Comparison of ENCODE assay signal across 9 mouse cellular contexts in genomic region chr15:78204053-78204847, GRCm38 (mm10). TPM values are rescaled to one million over a fixed set of nuclear protein-coding genes. Genes with fewer than 3 reads are reported as not detected.
DNase-seq lines count a peak whose midpoint lies in the region; ATAC-seq and TF ChIP-seq lines count a peak whose summit lies in the region.
"Had no signal": no experiment of that assay in that cellular context is flagged by ENCODE, and none has a peak within 500 bp of the region (broad histone marks: within the 10 kb centered on the region; RNA-seq: fewer than 3 reads in every experiment).

No protein-coding gene starts in this region.

- no peak for TF ChIP-seq CTCF in cortical plate, adult 2 months (IDR thresholded peaks at IDR 0.05; ENCODE audit: extremely low read depth, insufficient read depth, low read length)
- TF ChIP-seq CTCF in heart, postnatal 0 days (IDR thresholded peaks at IDR 0.05; ENCODE audit: low read depth), result no peak
- TF ChIP-seq CTCF in testis, adult 2 months (IDR thresholded peaks at IDR 0.05; ENCODE audit: control insufficient read depth, insufficient read depth, insufficient replicate concordance, low read depth, low read length), result no peak

- no peak overlapping the region for H3K27ac ChIP-seq in heart, embryonic 10.5 days
- no peak overlapping the region for H3K27ac ChIP-seq in cortical plate, adult 2 months (ENCODE audit: insufficient read depth, low read length)
- no peak overlapping the region for H3K27ac ChIP-seq in heart, postnatal 0 days (ENCODE audit: low read depth)
- H3K27ac ChIP-seq in midbrain, embryonic 13.5 days, result no peak overlapping the region
- no peak overlapping the region for H3K27ac ChIP-seq in testis, adult 2 months (ENCODE audit: control insufficient read depth, insufficient read depth, low read depth, low read length)

- H3K36me3 ChIP-seq in heart, embryonic 10.5 days, result no peaks in the 10 kb centered on the region
- no peaks in the 10 kb centered on the region for H3K36me3 ChIP-seq in heart, postnatal 0 days (replicated peaks; ENCODE audit: control insufficient read depth, insufficient read depth, low read length)
- no peaks in the 10 kb centered on the region for H3K36me3 ChIP-seq in midbrain, embryonic 13.5 days
- no peaks in the 10 kb centered on the region for H3K36me3 ChIP-seq in testis, adult 2 months (ENCODE audit: control insufficient read depth, insufficient read depth, low read length)
- H3K36me3 ChIP-seq: G1E had no signal

- no peak for DNase-seq in heart, embryonic 10.5 days (ENCODE audit: low spot score)
- no peak for DNase-seq in heart, adult 11 months
- peak; percentile 74 for DNase-seq in Muller cell, postnatal 12 days (ENCODE audit: inconsistent ontology term)
- DNase-seq in heart, postnatal 0 days (ENCODE audit: low spot score), result peak; percentile 29
- peak; percentile 18 for DNase-seq in layer of hippocampus, adult 9-11 months

- TF ChIP-seq POLR2A in cortical plate, adult 2 months (IDR thresholded peaks at IDR 0.05; ENCODE audit: extremely low read depth, insufficient read depth, low read length), result no peak
- TF ChIP-seq POLR2A in testis, adult 2 months (IDR thresholded peaks at IDR 0.05; ENCODE audit: control insufficient read depth, low read depth, low read length), result no peak

- H3K9me3 ChIP-seq in heart, embryonic 10.5 days, result no peaks in the 10 kb centered on the region
- H3K9me3 ChIP-seq in heart, postnatal 0 days (replicated peaks; ENCODE audit: control insufficient read depth, low read length), result no peaks in the 10 kb centered on the region
- peaks cover 5% of the 10 kb centered on the region; the same call in 1 of the 2 replicates for H3K9me3 ChIP-seq in midbrain, embryonic 13.5 days
- H3K9me3 ChIP-seq: G1E had no signal

- H3K27me3 ChIP-seq in heart, embryonic 10.5 days (ENCODE audit: insufficient read depth, poor library complexity, severe bottlenecking), result peaks cover 76% of the 10 kb centered on the region
- H3K27me3 ChIP-seq in heart, postnatal 0 days (ENCODE audit: control insufficient read depth, insufficient read depth, low read length), result peaks cover 59% of the 10 kb centered on the region
- peaks cover 61% of the 10 kb centered on the region for H3K27me3 ChIP-seq in midbrain, embryonic 13.5 days
- no peaks in the 10 kb centered on the region for H3K27me3 ChIP-seq in testis, adult 2 months (ENCODE audit: control insufficient read depth, insufficient read depth, low read length)

- no peak overlapping the region for H3K9ac ChIP-seq in heart, postnatal 0 days (replicated peaks; ENCODE audit: low read depth, low read length)
- H3K9ac ChIP-seq in midbrain, embryonic 13.5 days (replicated peaks), result peak overlapping the region; percentile 58

- peak; percentile 33; the same call in 1 of the 2 replicates for ATAC-seq in heart, postnatal 0 days (ENCODE audit: insufficient read depth, low read depth)
- ATAC-seq in midbrain, embryonic 13.5 days, result peak; percentile 86

- WGBS in heart, embryonic 10.5 days, result 1% methylated on average over 41 of the region's 41 CpGs
- 1% methylated on average over 40 of the region's 41 CpGs for WGBS in heart, postnatal 0 days
- WGBS in midbrain, embryonic 13.5 days, result under 1% methylated on average over 41 of the region's 41 CpGs

- peak overlapping the region; percentile 49 for H3K4me3 ChIP-seq in heart, embryonic 10.5 days
- H3K4me3 ChIP-seq in cortical plate, adult 2 months (ENCODE audit: insufficient read depth, low read length), result peak overlapping the region; percentile 33
- peak overlapping the region; percentile 22; the same call in 1 of the 2 replicates for H3K4me3 ChIP-seq in heart, postnatal 0 days (ENCODE audit: low read depth, low read length)
- peak overlapping the region; percentile 35 for H3K4me3 ChIP-seq in midbrain, embryonic 13.5 days (replicated peaks)
- peak overlapping the region; percentile 34 for H3K4me3 ChIP-seq in testis, adult 2 months (ENCODE audit: control insufficient read depth, low read depth, low read length)

- TF ChIP-seq EP300 in heart, postnatal 0 days (IDR thresholded peaks at IDR 0.05; ENCODE audit: low read depth), result no peak

- H3K4me1 ChIP-seq in heart, embryonic 10.5 days, result peaks cover 14% of the 10 kb centered on the region
- 0 out of 2 replicates have a peak, but pooled peaks cover 2% of the 10 kb centered on the region for H3K4me1 ChIP-seq in cortical plate, adult 2 months (ENCODE audit: control insufficient read depth, insufficient read depth, low read length)
- peaks cover 8% of the 10 kb centered on the region; the same call in 1 of the 2 replicates for H3K4me1 ChIP-seq in heart, postnatal 0 days (ENCODE audit: control insufficient read depth, insufficient read depth)
- H3K4me1 ChIP-seq in midbrain, embryonic 13.5 days (replicated peaks), result peaks cover 14% of the 10 kb centered on the region
- H3K4me1 ChIP-seq in testis, adult 2 months (ENCODE audit: control insufficient read depth, insufficient read depth, low read length), result peaks cover 7% of the 10 kb centered on the region

- H3K4me2 ChIP-seq in heart, postnatal 0 days (ENCODE audit: low read depth, low read length), result peak overlapping the region; percentile 51
- H3K4me2 ChIP-seq in midbrain, embryonic 13.5 days (replicated peaks), result peak overlapping the region; percentile 59

RNA-seq across cellular contexts. Expression of gene Pvalb, which starts 1.9 kb away (rescaled TPM):
- 0.30 and 1.3 TPM in 2 replicates for polyA plus RNA-seq in heart, embryonic 10.5 days (2016; fragmentation: Nextera tagmentation; extraction: Ambion mirVana)
- polyA plus RNA-seq in cortical plate, adult 2 months (2012; rRNA removed), result 121 and 122 TPM in 2 replicates
- total RNA-seq in heart, postnatal 0 days (2014; rRNA removed; ENCODE audit: low replicate concordance), result not detected in 2 replicates
- 1.9 and 2.1 TPM in 2 replicates for polyA plus RNA-seq in heart, postnatal 0 days (2015; fragmentation: Nextera tagmentation; extraction: Ambion mirVana)
- polyA plus RNA-seq in midbrain, embryonic 13.5 days (2015; fragmentation: Nextera tagmentation; extraction: Ambion mirVana), result 1.4 and 3.1 TPM in 2 replicates
- polyA plus RNA-seq in testis, adult 2 months (2012; rRNA removed), result not detected in 2 replicates
- total RNA-seq: G1E had no signal
- polyA plus RNA-seq: G1E had no signal

RNA-seq across cellular contexts. Expression of gene Ift27, which starts 30.3 kb away (rescaled TPM):
- 49.0 and 60.4 TPM in 2 replicates for polyA plus RNA-seq in heart, embryonic 10.5 days (2016; fragmentation: Nextera tagmentation; extraction: Ambion mirVana)
- polyA plus RNA-seq in cortical plate, adult 2 months (2012; rRNA removed), result 43.9 and 44.4 TPM in 2 replicates
- 14.7 and 18.6 TPM in 2 replicates for total RNA-seq in heart, postnatal 0 days (2014; rRNA removed; ENCODE audit: low replicate concordance)
- polyA plus RNA-seq in heart, postnatal 0 days (2015; fragmentation: Nextera tagmentation; extraction: Ambion mirVana), result 33.5 and 34.7 TPM in 2 replicates
- polyA plus RNA-seq in midbrain, embryonic 13.5 days (2015; fragmentation: Nextera tagmentation; extraction: Ambion mirVana), result 115 and 121 TPM in 2 replicates
- polyA plus RNA-seq in testis, adult 2 months (2012; rRNA removed), result 62.2 and 75.4 TPM in 2 replicates

RNA-seq across cellular contexts. Expression of gene Ncf4, which starts 40.4 kb away (rescaled TPM):
- polyA plus RNA-seq in heart, embryonic 10.5 days (2016; fragmentation: Nextera tagmentation; extraction: Ambion mirVana), result 7.5 and 12.3 TPM in 2 replicates
- polyA plus RNA-seq in cortical plate, adult 2 months (2012; rRNA removed), result 1.7 and 1.9 TPM in 2 replicates
- total RNA-seq in heart, postnatal 0 days (2014; rRNA removed; ENCODE audit: low replicate concordance), result 1.3 and 2.3 TPM in 2 replicates
- 1.5 and 2.2 TPM in 2 replicates for polyA plus RNA-seq in heart, postnatal 0 days (2015; fragmentation: Nextera tagmentation; extraction: Ambion mirVana)
- polyA plus RNA-seq in midbrain, embryonic 13.5 days (2015; fragmentation: Nextera tagmentation; extraction: Ambion mirVana), result 1.0 and 1.4 TPM in 2 replicates
- polyA plus RNA-seq in testis, adult 2 months (2012; rRNA removed), result 0.68 and 1.9 TPM in 2 replicates

Comparison
In these comparisons a context has a peak if more than half of its experiments do, and no peak if none do; other contexts are left out.
1. DNase-seq: peak in Muller cell, postnatal 12 days (single experiment), heart, postnatal 0 days (single experiment) and layer of hippocampus, adult 9-11 months (single experiment); none in heart, embryonic 10.5 days (single experiment) and heart, adult 11 months (single experiment).
2. RNA of gene Pvalb, which starts 1.9 kb away (polyA plus RNA-seq): 121 to 122 TPM in cortical plate, adult 2 months; 1.4 to 3.1 TPM in midbrain, embryonic 13.5 days, 1.9 to 2.1 TPM in heart, postnatal 0 days, 0.30 to 1.3 TPM in heart, embryonic 10.5 days and not detected in testis, adult 2 months; every median in the first group is over 10 times any median in the second.
3. Peak in every context shown above with its lines, with median percentiles within 50 percentile points of each other: H3K4me3 ChIP-seq.